Mouse (Mus musculus): Measurements from ENCODE around the gene Klhl10. TPM values are rescaled to one million over a fixed set of nuclear protein-coding genes. Genes with fewer than 3 reads are reported as not detected.

Klhl10 gene
- polyA plus RNA-seq, 1 experiment from 2014 or later = 1.1 TPM

GRCm38 (mm10) chr11:100504990-100505660, 63.4 kb downstream of the Klhl10 start:
- WGBS = 95% methylated on average over 12 of the region's 12 CpGs
- H3K9ac ChIP-seq = no peak overlapping the region
- H3K4me2 ChIP-seq = no peak overlapping the region
- no peak overlapping the region for H3K4me3 ChIP-seq
- H3K36me3 ChIP-seq = peaks cover 94% of the 10 kb centered on the region
- H3K27ac ChIP-seq = no peak overlapping the region
- no peaks in the 10 kb centered on the region for H3K4me1 ChIP-seq
- no peak for ATAC-seq (ENCODE audit: insufficient number of reproducible peaks, insufficient read depth, low FRiP score, low TSS enrichment, low read depth)
- no peaks in the 10 kb centered on the region for H3K9me3 ChIP-seq
- H3K27me3 ChIP-seq = no peaks in the 10 kb centered on the region

- Histone ChIP-seq H3K9me3 (no peaks in the 10 kb centered on the region), H3K27ac (no peak overlapping the region), H3K4me1 (no peaks in the 10 kb centered on the region), H3K9ac (no peak overlapping the region), H3K4me2 (no peak overlapping the region), H3K36me3 (peaks cover 89% of the 10 kb centered on the region), H3K4me3 (no peak overlapping the region), H3K27me3 (no peaks in the 10 kb centered on the region)
- ATAC-seq (ENCODE audit: insufficient number of reproducible peaks, insufficient read depth, low FRiP score, low TSS enrichment, low read depth) = no peak
- WGBS = 95% methylated on average over 8 of the region's 8 CpGs
Measured at GRCm38 (mm10) chr11:100505997-100506396, 64.3 kb downstream of the Klhl10 start.

Small RNA genes within 50 kb of the gene (microRNA-seq; reads per million reads assigned to microRNA genes)
- gene Gm27374 = not detected
- gene Mir7116 = 0.74 reads per million

Other genes starting within 250 kb of the Klhl10 start
- gene Krt9, start 248.7 kb upstream of the Klhl10 start, polyA plus RNA-seq (2015; fragmentation: Nextera tagmentation; extraction: Ambion mirVana) = not detected in 2 replicates
- gene Krt14, start 234.4 kb upstream of the Klhl10 start, polyA plus RNA-seq (2015; fragmentation: Nextera tagmentation; extraction: Ambion mirVana) = 574 and 670 TPM in 2 replicates
- gene Krt16, start 193.0 kb upstream of the Klhl10 start, polyA plus RNA-seq (2015; fragmentation: Nextera tagmentation; extraction: Ambion mirVana) = 0.33 and 0.45 TPM in 2 replicates
- gene Krt17, start 180.9 kb upstream of the Klhl10 start, polyA plus RNA-seq (2015; fragmentation: Nextera tagmentation; extraction: Ambion mirVana) = 161 and 186 TPM in 2 replicates
- 0.20 and 0.25 TPM in 2 replicates for gene Krt42, start 172.0 kb upstream of the Klhl10 start, polyA plus RNA-seq (2015; fragmentation: Nextera tagmentation; extraction: Ambion mirVana)
- gene Eif1, start 122.0 kb upstream of the Klhl10 start, polyA plus RNA-seq (2015; fragmentation: Nextera tagmentation; extraction: Ambion mirVana) = 1,424 and 1,667 TPM in 2 replicates
- gene Gast, start 107.5 kb upstream of the Klhl10 start, polyA plus RNA-seq (2015; fragmentation: Nextera tagmentation; extraction: Ambion mirVana) = 1.2 TPM in 1 of 2 replicates, not detected in the other
- gene Hap1, start 85.8 kb upstream of the Klhl10 start, polyA plus RNA-seq (2015; fragmentation: Nextera tagmentation; extraction: Ambion mirVana) = 5.9 and 7.6 TPM in 2 replicates
- 104 TPM in 2 replicates for gene Jup, start 44.2 kb upstream of the Klhl10 start, polyA plus RNA-seq (2015; fragmentation: Nextera tagmentation; extraction: Ambion mirVana)
- 52.2 and 57.2 TPM in 2 replicates for gene P3h4, start 27.1 kb upstream of the Klhl10 start, polyA plus RNA-seq (2015; fragmentation: Nextera tagmentation; extraction: Ambion mirVana)
- 125 and 134 TPM in 2 replicates for gene Fkbp10, start 26.2 kb upstream of the Klhl10 start, polyA plus RNA-seq (2015; fragmentation: Nextera tagmentation; extraction: Ambion mirVana)
- gene Nt5c3b, start 109 bp upstream of the Klhl10 start, polyA plus RNA-seq (2015; fragmentation: Nextera tagmentation; extraction: Ambion mirVana) = 158 and 167 TPM in 2 replicates
- gene Klhl11, start 30.8 kb downstream of the Klhl10 start, polyA plus RNA-seq (2015; fragmentation: Nextera tagmentation; extraction: Ambion mirVana) = 12.0 and 12.6 TPM in 2 replicates
- 138 and 141 TPM in 2 replicates for gene Acly, start 86.1 kb downstream of the Klhl10 start, polyA plus RNA-seq (2015; fragmentation: Nextera tagmentation; extraction: Ambion mirVana)
- gene Ttc25, start 103.7 kb downstream of the Klhl10 start, polyA plus RNA-seq (2015; fragmentation: Nextera tagmentation; extraction: Ambion mirVana) = 0.66 and 0.80 TPM in 2 replicates
- 28.0 and 31.4 TPM in 2 replicates for gene Cnp, start 133.0 kb downstream of the Klhl10 start, polyA plus RNA-seq (2015; fragmentation: Nextera tagmentation; extraction: Ambion mirVana)
- gene Nkiras2, start 177.3 kb downstream of the Klhl10 start, polyA plus RNA-seq (2015; fragmentation: Nextera tagmentation; extraction: Ambion mirVana) = 78.9 and 79.0 TPM in 2 replicates
- gene Dnajc7, start 178.3 kb downstream of the Klhl10 start, polyA plus RNA-seq (2015; fragmentation: Nextera tagmentation; extraction: Ambion mirVana) = 277 and 293 TPM in 2 replicates

All from embryonic facial prominence, embryonic 13.5 days (tissue).